Mouse (Mus musculus): ENCODE results near the gene Golph3. TPM values are rescaled to one million over a fixed set of nuclear protein-coding genes. Genes with fewer than 3 reads are reported as not detected.
A peak's percentile ranks its signal among the peaks of the same experiment; 100 is the strongest.

The Golph3 gene
- 34.2 and 55.0 TPM in 2 replicates for polyA plus RNA-seq (2012; rRNA removed)

DNA sequence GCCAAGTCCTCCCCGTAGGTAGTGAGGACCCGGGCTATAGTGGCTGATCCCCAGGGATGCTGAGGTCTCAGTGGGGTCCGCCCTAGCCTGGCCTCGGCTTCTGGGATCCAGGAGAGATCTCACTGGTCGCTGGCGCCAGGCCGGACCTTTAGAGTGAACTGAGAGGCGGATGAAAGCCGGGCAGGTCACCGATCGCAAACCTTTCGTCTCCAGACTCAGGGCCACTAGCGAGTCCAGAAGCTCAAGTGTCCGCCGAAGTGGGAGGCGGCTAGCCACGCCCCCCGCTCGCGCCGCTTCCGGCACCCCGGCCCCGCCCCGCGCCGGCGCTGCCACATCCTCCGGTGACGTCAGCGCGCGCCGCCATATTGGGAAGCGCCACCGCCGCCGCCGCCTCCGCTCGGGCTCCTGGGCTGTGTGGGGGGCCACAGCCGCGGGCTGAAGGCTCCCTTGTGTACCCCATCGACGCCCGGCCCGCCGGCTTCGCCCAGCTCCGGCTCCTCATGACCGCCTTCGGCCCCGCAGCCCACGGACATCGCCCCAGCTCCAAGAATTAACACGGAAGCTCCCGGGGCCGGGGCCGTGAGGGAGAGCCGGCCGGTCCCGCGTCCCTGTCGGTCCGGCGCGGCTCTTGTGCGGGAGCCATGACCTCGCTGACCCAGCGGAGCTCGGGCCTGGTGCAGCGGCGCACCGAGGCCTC is at the start of gene Golph3:
Golph3 (plus strand) TSS at position 360 of the 697 bp plus-strand sequence.
- peak within 1 kb of the TSS; percentile 92 for H3K27ac ChIP-seq (ENCODE audit: insufficient read depth, low read length)
- peaks cover 5% of the 10 kb centered on the region for H3K4me1 ChIP-seq (ENCODE audit: control insufficient read depth, insufficient read depth, insufficient read length)
- 1% methylated on average over 70 of the region's 74 CpGs for WGBS

DNA sequence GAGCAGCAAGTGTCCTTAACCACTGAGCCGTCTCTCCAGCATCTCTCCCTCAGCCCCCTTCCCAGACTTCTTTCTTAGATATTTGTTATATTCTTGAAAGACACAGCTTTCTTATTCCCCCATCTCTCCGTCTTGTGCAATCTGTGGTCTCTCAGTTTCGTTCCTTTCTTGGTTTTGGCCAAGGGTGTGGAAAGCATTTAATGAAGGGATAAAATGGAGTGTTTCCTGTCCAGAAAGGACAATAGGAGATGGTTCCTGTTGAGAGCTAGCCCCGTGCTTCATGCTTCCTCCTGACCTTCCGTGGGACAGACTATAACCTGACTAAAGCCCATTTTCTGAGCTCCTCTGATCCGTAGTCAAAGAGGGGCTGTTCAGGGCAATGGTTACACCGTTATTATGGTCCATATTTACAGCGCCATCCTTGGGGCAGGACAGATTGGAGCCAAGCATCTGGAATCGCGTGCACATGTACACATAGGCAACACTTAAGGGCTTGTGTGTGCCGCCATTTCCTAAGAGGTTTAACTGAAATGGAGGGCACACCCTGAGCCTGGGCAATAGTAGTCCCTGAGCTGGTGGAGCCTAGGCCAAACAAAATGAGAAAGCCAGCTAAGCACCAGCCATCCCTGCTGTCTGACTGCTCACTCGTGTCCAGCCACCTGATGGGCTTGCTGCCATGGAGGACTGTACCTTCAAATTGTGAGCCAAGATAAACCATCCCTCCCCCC is 47.8 kb upstream of the Golph3 start:
- H3K4me3 ChIP-seq (ENCODE audit: extremely low read depth, insufficient read depth, insufficient read length): no peak overlapping the region
- H3K27me3 ChIP-seq (ENCODE audit: control insufficient read depth, insufficient read depth, low read length): no peaks in the 10 kb centered on the region
- H3K27ac ChIP-seq (ENCODE audit: insufficient read depth, low read length): no peak overlapping the region
- H3K4me1 ChIP-seq (ENCODE audit: control insufficient read depth, insufficient read depth, insufficient read length): no peaks in the 10 kb centered on the region
- DNase-seq (ENCODE audit: low read depth in 1 of 2, low spot score in 2 of 2): no peak
- peaks cover 17% of the 10 kb centered on the region for H3K36me3 ChIP-seq (ENCODE audit: control insufficient read depth, insufficient read depth, low read length)
- WGBS: 82% methylated on average over 12 of the region's 12 CpGs
- no peak for TF ChIP-seq POLR2A (IDR thresholded peaks at IDR 0.05; ENCODE audit: low read depth, low read length)
- no peak for TF ChIP-seq CTCF (IDR thresholded peaks at IDR 0.05; ENCODE audit: extremely low read depth, insufficient read depth, insufficient read length, insufficient replicate concordance)

More for the DNA sequence above, at the start of gene Golph3:
- DNase-seq (ENCODE audit: low read depth in 1 of 2, low spot score in 2 of 2): peak; percentile 73 to 93
- TF ChIP-seq POLR2A (IDR thresholded peaks at IDR 0.05; ENCODE audit: low read depth, low read length) (peak; percentile 29; the same call in 1 of the 2 replicates), CTCF (IDR thresholded peaks at IDR 0.05; ENCODE audit: extremely low read depth, insufficient read depth, insufficient read length, insufficient replicate concordance) (no peak)
- H3K27me3 ChIP-seq (ENCODE audit: control insufficient read depth, insufficient read depth, low read length): no peaks in the 10 kb centered on the region; the same call in 1 of the 2 replicates
- peak within 1 kb of the TSS; percentile 92 for H3K4me3 ChIP-seq (ENCODE audit: extremely low read depth, insufficient read depth, insufficient read length)
- no peaks in the 10 kb centered on the region for H3K36me3 ChIP-seq (ENCODE audit: control insufficient read depth, insufficient read depth, low read length)

DNA sequence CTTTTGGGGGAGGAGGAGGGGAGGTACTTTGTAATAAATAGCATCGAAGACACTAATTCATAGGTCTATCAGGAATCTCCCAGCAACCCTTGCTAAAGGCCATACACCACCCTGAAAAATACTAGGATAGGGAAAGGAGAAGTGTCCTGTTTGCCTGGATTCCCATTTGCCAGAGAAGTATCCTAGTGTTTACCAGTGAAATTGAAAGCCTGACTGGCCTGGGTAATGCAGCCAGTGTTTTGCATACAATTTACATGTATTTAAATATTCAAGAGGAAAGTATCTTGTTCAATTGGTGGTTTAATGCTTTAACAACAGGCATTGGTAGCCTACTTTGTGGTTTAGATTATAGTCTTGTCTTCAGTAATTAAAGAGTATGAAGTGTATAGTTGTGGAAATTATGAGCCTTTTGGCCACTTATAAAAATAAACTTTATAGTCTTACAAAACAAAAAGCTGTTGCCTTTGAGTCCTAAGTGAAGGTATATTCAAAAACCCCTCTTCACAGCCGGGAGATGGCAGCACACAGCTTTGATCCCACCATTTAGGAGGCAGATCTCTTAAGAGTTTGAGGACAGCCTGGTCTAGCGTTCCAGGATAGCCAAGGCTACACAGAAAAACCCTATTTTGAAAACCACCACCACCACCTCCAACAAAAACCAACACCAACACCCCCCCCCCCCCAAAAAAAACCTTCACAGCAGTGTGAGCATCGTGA is 47.0 kb upstream of the Golph3 start:
- TF ChIP-seq POLR2A (IDR thresholded peaks at IDR 0.05; ENCODE audit: low read depth, low read length) (no peak), CTCF (IDR thresholded peaks at IDR 0.05; ENCODE audit: extremely low read depth, insufficient read depth, insufficient read length, insufficient replicate concordance) (no peak)
- no peak overlapping the region for H3K4me3 ChIP-seq (ENCODE audit: extremely low read depth, insufficient read depth, insufficient read length)
- DNase-seq (ENCODE audit: low read depth in 1 of 2, low spot score in 2 of 2): no peak
- H3K27me3 ChIP-seq (ENCODE audit: control insufficient read depth, insufficient read depth, low read length): no peaks in the 10 kb centered on the region
- H3K27ac ChIP-seq (ENCODE audit: insufficient read depth, low read length): no peak overlapping the region
- 69% methylated on average over 4 of the region's 4 CpGs for WGBS
- H3K4me1 ChIP-seq (ENCODE audit: control insufficient read depth, insufficient read depth, insufficient read length): no peaks in the 10 kb centered on the region
- H3K36me3 ChIP-seq (ENCODE audit: control insufficient read depth, insufficient read depth, low read length): peaks cover 16% of the 10 kb centered on the region

DNA sequence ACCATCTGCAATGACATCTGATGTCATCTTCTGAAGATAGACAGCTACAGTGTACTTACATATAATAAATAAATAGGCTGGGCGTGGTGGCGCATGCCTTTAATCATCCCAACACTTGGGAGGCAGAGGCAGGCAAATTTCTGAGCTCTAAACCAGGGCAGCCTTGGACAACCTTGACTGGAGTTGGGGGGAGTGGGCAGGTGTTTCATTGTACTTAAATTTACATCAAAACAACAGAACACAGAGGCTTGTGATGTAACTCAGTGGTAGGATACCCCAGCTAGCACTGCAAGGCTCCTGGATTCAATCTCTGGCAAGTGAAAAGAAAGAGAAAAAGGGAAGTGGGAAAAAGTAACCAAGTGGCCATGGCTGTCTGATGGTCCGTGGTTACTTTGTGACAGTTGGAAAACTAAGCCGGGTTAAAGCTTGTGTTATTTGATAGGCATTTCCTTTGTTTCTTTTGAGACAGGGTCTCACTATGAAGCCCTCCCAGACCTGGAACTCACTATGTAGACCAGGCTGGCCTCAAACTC is 46.1 kb upstream of the Golph3 start:
- WGBS: 54% methylated on average over 4 of the region's 4 CpGs
- TF ChIP-seq POLR2A (IDR thresholded peaks at IDR 0.05; ENCODE audit: low read depth, low read length): no peak
- TF ChIP-seq CTCF (IDR thresholded peaks at IDR 0.05; ENCODE audit: extremely low read depth, insufficient read depth, insufficient read length, insufficient replicate concordance): no peak
- Histone ChIP-seq H3K4me3 (ENCODE audit: extremely low read depth, insufficient read depth, insufficient read length) (no peak overlapping the region), H3K27me3 (ENCODE audit: control insufficient read depth, insufficient read depth, low read length) (no peaks in the 10 kb centered on the region), H3K27ac (ENCODE audit: insufficient read depth, low read length) (no peak overlapping the region), H3K4me1 (ENCODE audit: control insufficient read depth, insufficient read depth, insufficient read length) (no peaks in the 10 kb centered on the region), H3K36me3 (ENCODE audit: control insufficient read depth, insufficient read depth, low read length) (peaks cover 9% of the 10 kb centered on the region)
- DNase-seq (ENCODE audit: low read depth in 1 of 2, low spot score in 2 of 2): no peak

DNA sequence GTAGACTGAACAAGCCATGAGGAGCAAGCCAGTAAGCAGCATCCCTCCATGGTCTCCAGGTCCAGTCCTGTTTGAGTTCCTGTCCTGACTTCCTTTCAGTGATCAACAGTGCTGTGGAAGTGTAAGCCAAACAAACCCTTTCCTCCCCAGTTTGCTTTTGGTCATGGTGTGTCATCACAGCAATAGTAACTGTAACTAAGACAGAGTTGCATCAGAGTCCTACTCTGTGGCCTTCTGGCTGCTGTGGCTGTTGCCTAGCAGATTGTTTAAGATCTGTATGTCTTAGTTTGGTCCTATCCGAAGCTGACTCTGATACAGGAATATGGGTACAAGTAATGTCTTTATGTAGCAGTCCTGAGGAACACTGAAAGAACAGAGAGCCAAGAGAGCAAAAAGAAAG is 41.4 kb upstream of the Golph3 start:
- TF ChIP-seq CTCF (IDR thresholded peaks at IDR 0.05; ENCODE audit: extremely low read depth, insufficient read depth, insufficient read length, insufficient replicate concordance) (no peak), POLR2A (IDR thresholded peaks at IDR 0.05; ENCODE audit: low read depth, low read length) (no peak)
- H3K36me3 ChIP-seq (ENCODE audit: control insufficient read depth, insufficient read depth, low read length): no peaks in the 10 kb centered on the region
- 92% methylated on average over 1 of the region's 1 CpGs for WGBS

DNA sequence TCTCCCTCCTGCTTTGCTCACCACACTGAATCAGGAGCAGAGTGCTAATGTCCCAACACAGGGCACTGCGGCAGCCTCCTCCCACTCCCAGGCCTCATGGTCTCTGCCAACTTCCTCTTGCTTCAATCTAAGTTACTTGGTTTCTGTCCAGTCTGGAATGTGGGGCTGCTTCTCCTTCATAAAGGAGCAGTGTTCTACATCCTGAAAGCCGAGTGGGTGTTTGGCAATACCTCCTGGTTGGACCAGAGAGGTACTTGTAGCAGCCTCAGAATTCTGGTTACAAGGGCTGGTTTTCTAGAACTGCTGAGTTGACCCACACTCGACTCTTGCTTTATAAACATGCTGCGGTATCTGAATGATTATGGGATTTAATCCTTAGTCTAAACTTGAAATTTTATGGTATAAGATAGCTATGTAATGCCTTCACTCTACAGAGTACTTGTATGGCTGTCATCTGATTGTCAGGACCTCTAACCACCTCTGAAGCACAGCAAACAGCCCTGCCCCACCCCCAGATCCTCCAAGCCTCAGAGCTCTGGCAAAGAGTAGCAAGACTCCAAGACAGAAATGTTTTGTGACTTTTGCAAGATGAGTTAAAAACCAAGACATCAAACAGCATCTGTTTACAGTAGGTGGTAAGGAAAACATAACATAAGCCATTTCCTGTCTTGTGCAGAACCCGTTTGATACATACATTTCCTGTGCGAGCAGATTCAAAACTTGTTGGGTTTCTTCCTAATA is 36.3 kb upstream of the Golph3 start:
- H3K27me3 ChIP-seq (ENCODE audit: control insufficient read depth, insufficient read depth, low read length): no peaks in the 10 kb centered on the region
- TF ChIP-seq CTCF (IDR thresholded peaks at IDR 0.05; ENCODE audit: extremely low read depth, insufficient read depth, insufficient read length, insufficient replicate concordance) (no peak), POLR2A (IDR thresholded peaks at IDR 0.05; ENCODE audit: low read depth, low read length) (no peak)
- no peaks in the 10 kb centered on the region for H3K4me1 ChIP-seq (ENCODE audit: control insufficient read depth, insufficient read depth, insufficient read length)
- no peak for DNase-seq (ENCODE audit: low read depth in 1 of 2, low spot score in 2 of 2)
- no peak overlapping the region for H3K27ac ChIP-seq (ENCODE audit: insufficient read depth, low read length)
- no peaks in the 10 kb centered on the region for H3K36me3 ChIP-seq (ENCODE audit: control insufficient read depth, insufficient read depth, low read length)
- 67% methylated on average over 6 of the region's 6 CpGs for WGBS
- no peak overlapping the region for H3K4me3 ChIP-seq (ENCODE audit: extremely low read depth, insufficient read depth, insufficient read length)

More for the DNA sequence above, 41.4 kb upstream of the Golph3 start:
- no peaks in the 10 kb centered on the region for H3K27me3 ChIP-seq (ENCODE audit: control insufficient read depth, insufficient read depth, low read length)
- no peaks in the 10 kb centered on the region for H3K4me1 ChIP-seq (ENCODE audit: control insufficient read depth, insufficient read depth, insufficient read length)
- no peak overlapping the region for H3K27ac ChIP-seq (ENCODE audit: insufficient read depth, low read length)
- DNase-seq (ENCODE audit: low read depth in 1 of 2, low spot score in 2 of 2): no peak
- H3K4me3 ChIP-seq (ENCODE audit: extremely low read depth, insufficient read depth, insufficient read length): no peak overlapping the region

All from spleen, adult 2 months (tissue).